Mouse (Mus musculus) monocyte, adult 2 months (primary cell): ENCODE data around the gene Adam33.
A peak's percentile ranks its signal among the peaks of the same experiment; 100 is the strongest.
"Not testable (repeated sequence)": the region's sequence is repeated elsewhere in the genome, so short reads cannot be mapped to it uniquely, and the experiment has no call there.

Source experiments
- DNase-seq, 2 experiments: peaks; one replicate each; pipeline ENCODE4 v3.0.0; 2022; ENCODE audit warnings: low spot score in 2 of 2, low read depth in 1 of 2

Adam33 gene

GRCm38 (mm10) chr2:131058672-131059071, 4.9 kb downstream of the Adam33 start:
- no peak for DNase-seq

GRCm38 (mm10) chr2:131056191-131056590, 7.4 kb downstream of the Adam33 start:
- DNase-seq, result no peak

- DNase-seq, result peak; percentile 40 to 62
Observed at GRCm38 (mm10) chr2:131055631-131056030, 8.0 kb downstream of the Adam33 start.

- DNase-seq, result no peak
Observed at GRCm38 (mm10) chr2:131054646-131055264, 8.9 kb downstream of the Adam33 start.

GRCm38 (mm10) chr2:131053851-131054645, 9.6 kb downstream of the Adam33 start:
- DNase-seq, result no peak

- no peak for DNase-seq
Observed at GRCm38 (mm10) chr2:131052862-131053418, 10.7 kb downstream of the Adam33 start.

- DNase-seq, result no peak
Observed at GRCm38 (mm10) chr2:131052043-131052442, 11.6 kb downstream of the Adam33 start.

GRCm38 (mm10) chr2:131046025-131046424, 17.6 kb downstream of the Adam33 start:
- DNase-seq, result no peak

- DNase-seq, result no peak
Observed at GRCm38 (mm10) chr2:131044989-131045720, 18.5 kb downstream of the Adam33 start.

GRCm38 (mm10) chr2:131044354-131044852, 19.2 kb downstream of the Adam33 start:
- no peak for DNase-seq

- DNase-seq, result no peak
Observed at GRCm38 (mm10) chr2:131042988-131043387, 20.6 kb downstream of the Adam33 start, which contains the start of gene Gfra4. Gene Gfra4 (minus strand): TSS chr2:131043088.

- no peak for DNase-seq
Observed at GRCm38 (mm10) chr2:131040854-131041825, 22.5 kb downstream of the Adam33 start.

- DNase-seq, result no peak
Observed at GRCm38 (mm10) chr2:131038675-131039074, 24.9 kb downstream of the Adam33 start.

- no peak for DNase-seq
Observed at GRCm38 (mm10) chr2:131038197-131038596, 25.4 kb downstream of the Adam33 start.

- DNase-seq, result no peak
Observed at GRCm38 (mm10) chr2:131037226-131037990, 26.2 kb downstream of the Adam33 start.

GRCm38 (mm10) chr2:131036757-131037156, 26.9 kb downstream of the Adam33 start:
- DNase-seq, result no peak

- DNase-seq, result no peak
Observed at GRCm38 (mm10) chr2:131036343-131036742, 27.3 kb downstream of the Adam33 start.

- DNase-seq, result not testable (repeated sequence)
Observed at GRCm38 (mm10) chr2:131031406-131031805, 32.2 kb downstream of the Adam33 start.

GRCm38 (mm10) chr2:131030998-131031397, 32.6 kb downstream of the Adam33 start:
- DNase-seq, result no peak
